Mouse (Mus musculus) C2C12 (cell line): Measurements from ENCODE around the gene Abcc9.

Source experiments
- CTCF ChIP-seq: IDR thresholded peaks from one replicate; pipeline ENCODE4 v1.5.1; 2011; ENCODE audit not compliant: control insufficient read depth, insufficient read depth, insufficient read length
- MAX ChIP-seq: IDR thresholded peaks from one replicate; pipeline ENCODE4 v1.6.1; 2011; ENCODE audit warnings: mild to moderate bottlenecking, control low read depth
- MYOD1 ChIP-seq: IDR thresholded peaks from one replicate; pipeline ENCODE4 v1.6.1; 2011; ENCODE audit warnings: low read depth; ENCODE audit not compliant: control insufficient read depth, insufficient read length

DNA sequence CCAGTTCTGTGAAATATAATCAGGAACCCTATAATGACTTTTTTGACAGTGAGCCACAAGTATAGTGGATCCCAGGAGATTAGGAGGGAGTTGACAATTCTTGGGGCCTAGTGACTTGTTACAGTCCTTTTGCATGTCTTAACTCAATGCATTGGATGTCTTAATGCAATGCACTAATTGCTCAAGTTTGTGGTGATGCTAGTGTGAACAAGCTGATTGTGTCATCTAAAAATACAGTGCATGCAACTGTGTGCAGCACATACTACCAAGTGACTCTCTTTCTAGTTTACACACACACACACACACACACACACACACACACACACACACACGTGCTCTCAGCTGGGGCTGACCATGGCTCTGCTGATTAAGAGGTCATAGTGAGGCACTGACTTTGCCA, 146.1 kb downstream of the Abcc9 start:
- TF ChIP-seq MYOD1 (no peak), CTCF (no peak), MAX (no peak)
